Mouse (Mus musculus): ENCODE data around the gene Foxj1. TPM values are rescaled to one million over a fixed set of nuclear protein-coding genes. Genes with fewer than 3 reads are reported as not detected.
A peak's percentile ranks its signal among the peaks of the same experiment; 100 is the strongest.
"Not testable (repeated sequence)": the region's sequence is repeated elsewhere in the genome, so short reads cannot be mapped to it uniquely, and the experiment has no call there.

Foxj1 gene
- polyA plus RNA-seq (2012; rRNA removed) = 4.6 and 5.6 TPM in 2 replicates

- peak; percentile 92 to 98 for DNase-seq (ENCODE audit: extremely low spot score in 1 of 2, low spot score in 1 of 2)
Observed at GRCm38 (mm10) chr11:116335244-116336036, at the start of gene Foxj1. TSS of gene Foxj1 (minus strand) at chr11:116335399.

GRCm38 (mm10) chr11:116384171-116384570, 49.0 kb upstream of the Foxj1 start:
- DNase-seq (ENCODE audit: extremely low spot score in 1 of 2, low spot score in 1 of 2) = no peak

- not testable (repeated sequence) for DNase-seq (ENCODE audit: extremely low spot score in 1 of 2, low spot score in 1 of 2)
Observed at GRCm38 (mm10) chr11:116383070-116383469, 47.9 kb upstream of the Foxj1 start.

GRCm38 (mm10) chr11:116380767-116381166, 45.6 kb upstream of the Foxj1 start:
- no peak for DNase-seq (ENCODE audit: extremely low spot score in 1 of 2, low spot score in 1 of 2)

GRCm38 (mm10) chr11:116379530-116379929, 44.3 kb upstream of the Foxj1 start:
- DNase-seq (ENCODE audit: extremely low spot score in 1 of 2, low spot score in 1 of 2) = no peak

GRCm38 (mm10) chr11:116376945-116377661, 41.9 kb upstream of the Foxj1 start:
- DNase-seq (ENCODE audit: extremely low spot score in 1 of 2, low spot score in 1 of 2) = no peak

- DNase-seq (ENCODE audit: extremely low spot score in 1 of 2, low spot score in 1 of 2) = no peak
Observed at GRCm38 (mm10) chr11:116371894-116372450, 36.8 kb upstream of the Foxj1 start.

- DNase-seq (ENCODE audit: extremely low spot score in 1 of 2, low spot score in 1 of 2) = no peak
Observed at GRCm38 (mm10) chr11:116369633-116370032, 34.4 kb upstream of the Foxj1 start.

- no peak for DNase-seq (ENCODE audit: extremely low spot score in 1 of 2, low spot score in 1 of 2)
Observed at GRCm38 (mm10) chr11:116369051-116369450, 33.9 kb upstream of the Foxj1 start.

- DNase-seq (ENCODE audit: extremely low spot score in 1 of 2, low spot score in 1 of 2) = peak; percentile 46 to 88
Observed at GRCm38 (mm10) chr11:116368116-116368515, 32.9 kb upstream of the Foxj1 start.

GRCm38 (mm10) chr11:116366647-116367046, 31.4 kb upstream of the Foxj1 start:
- DNase-seq (ENCODE audit: extremely low spot score in 1 of 2, low spot score in 1 of 2) = no peak

GRCm38 (mm10) chr11:116366124-116366523, 30.9 kb upstream of the Foxj1 start:
- no peak for DNase-seq (ENCODE audit: extremely low spot score in 1 of 2, low spot score in 1 of 2)

- DNase-seq (ENCODE audit: extremely low spot score in 1 of 2, low spot score in 1 of 2) = no peak
Observed at GRCm38 (mm10) chr11:116365432-116365831, 30.2 kb upstream of the Foxj1 start.

GRCm38 (mm10) chr11:116362015-116362414, 26.8 kb upstream of the Foxj1 start:
- DNase-seq (ENCODE audit: extremely low spot score in 1 of 2, low spot score in 1 of 2) = no peak

- not testable (repeated sequence) for DNase-seq (ENCODE audit: extremely low spot score in 1 of 2, low spot score in 1 of 2)
Observed at GRCm38 (mm10) chr11:116360915-116361314, 25.7 kb upstream of the Foxj1 start.

- DNase-seq (ENCODE audit: extremely low spot score in 1 of 2, low spot score in 1 of 2) = no peak
Observed at GRCm38 (mm10) chr11:116359652-116360051, 24.5 kb upstream of the Foxj1 start.

GRCm38 (mm10) chr11:116358926-116359637, 23.9 kb upstream of the Foxj1 start:
- DNase-seq (ENCODE audit: extremely low spot score in 1 of 2, low spot score in 1 of 2) = no peak

- no peak for DNase-seq (ENCODE audit: extremely low spot score in 1 of 2, low spot score in 1 of 2)
Observed at GRCm38 (mm10) chr11:116354521-116354920, 19.3 kb upstream of the Foxj1 start.

- no peak for DNase-seq (ENCODE audit: extremely low spot score in 1 of 2, low spot score in 1 of 2)
Observed at GRCm38 (mm10) chr11:116353535-116353934, 18.3 kb upstream of the Foxj1 start.

GRCm38 (mm10) chr11:116351294-116351693, 16.1 kb upstream of the Foxj1 start:
- no peak for DNase-seq (ENCODE audit: extremely low spot score in 1 of 2, low spot score in 1 of 2)

- DNase-seq (ENCODE audit: extremely low spot score in 1 of 2, low spot score in 1 of 2) = no peak
Observed at GRCm38 (mm10) chr11:116347955-116348354, 12.8 kb upstream of the Foxj1 start.

All from frontal cortex, adult 2 months (tissue).